Mouse (Mus musculus): ENCODE data around the gene Ripor2. TPM values are rescaled to one million over a fixed set of nuclear protein-coding genes. Genes with fewer than 3 reads are reported as not detected.
"Not testable (repeated sequence)": the region's sequence is repeated elsewhere in the genome, so short reads cannot be mapped to it uniquely, and the experiment has no call there.

Gene Ripor2
- polyA plus RNA-seq, 1 experiment: 34.3 TPM

DNA sequence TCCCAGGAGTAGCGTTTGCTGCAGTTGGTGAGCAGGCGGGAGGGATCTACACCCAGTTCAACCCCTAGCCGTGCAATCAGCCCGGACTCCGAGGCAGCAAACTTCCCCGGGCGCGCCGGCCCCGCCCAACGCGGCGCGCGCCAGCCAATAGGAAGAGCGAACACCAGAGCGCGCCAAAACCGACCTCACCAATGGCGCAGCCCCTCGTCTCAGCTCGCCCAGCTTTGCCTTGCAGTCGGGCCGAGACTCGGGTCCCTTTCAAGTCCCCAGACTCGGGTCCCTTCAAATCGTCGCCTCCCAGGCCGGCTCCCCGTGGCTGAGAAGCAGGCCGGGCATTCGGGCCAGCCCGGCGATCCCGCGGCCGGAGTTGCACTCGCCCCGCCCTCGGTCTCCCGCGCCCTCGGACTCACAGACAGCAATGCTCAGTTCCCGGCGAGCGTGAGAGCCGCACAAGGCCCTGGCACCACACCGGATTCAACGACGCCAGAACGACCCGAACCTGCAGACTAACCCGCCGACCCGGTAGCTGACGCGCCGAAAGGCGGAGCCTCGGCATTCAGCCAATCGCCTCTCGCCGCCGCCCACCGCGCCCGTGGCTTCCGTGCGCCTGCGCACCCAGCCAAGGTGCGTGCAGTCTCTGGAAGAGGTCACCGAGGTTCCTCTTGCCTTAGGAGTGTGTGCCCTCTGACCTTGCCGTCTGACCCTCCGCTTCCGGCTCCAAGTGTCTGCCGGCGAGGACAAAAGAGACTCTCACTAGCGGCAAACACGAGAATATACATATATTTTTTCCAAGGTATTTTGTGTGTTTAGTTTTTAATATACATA, 179.6 kb downstream of the Ripor2 start, which contains the start of gene Gmnn:
Gene Gmnn, minus strand, starts transcription at position 521 of the 825 bp plus-strand sequence.
- no peaks in the 10 kb centered on the region for H3K27me3 ChIP-seq (ENCODE audit: control insufficient read depth, insufficient read depth, low read length)
- H3K27ac ChIP-seq (ENCODE audit: control insufficient read depth, insufficient read depth, low read length): peak within 1 kb of the TSS; percentile 6; the same call in 1 of the 2 replicates
- DNase-seq: peak; percentile 92
- TF ChIP-seq POLR2A (IDR thresholded peaks at IDR 0.05; ENCODE audit: control insufficient read depth, extremely low read depth, insufficient read depth, low read length, poor library complexity) (peak; percentile 71), CTCF (IDR thresholded peaks at IDR 0.05; ENCODE audit: borderline replicate concordance, control insufficient read depth, extremely low read depth, insufficient read depth, low read length, poor library complexity) (0 out of 2 replicates have a peak, but pooled peaks have one; percentile 20)
- peaks cover 13% of the 10 kb centered on the region for H3K36me3 ChIP-seq (ENCODE audit: control insufficient read depth, insufficient read depth, low read length)
- under 1% methylated on average over 79 of the region's 79 CpGs for WGBS
- peak within 1 kb of the TSS; percentile 76 for H3K4me3 ChIP-seq (ENCODE audit: control insufficient read depth, insufficient read depth, low read length)
- H3K4me1 ChIP-seq (replicated peaks; ENCODE audit: control insufficient read depth, insufficient read depth, low read length): peaks cover 12% of the 10 kb centered on the region

DNA sequence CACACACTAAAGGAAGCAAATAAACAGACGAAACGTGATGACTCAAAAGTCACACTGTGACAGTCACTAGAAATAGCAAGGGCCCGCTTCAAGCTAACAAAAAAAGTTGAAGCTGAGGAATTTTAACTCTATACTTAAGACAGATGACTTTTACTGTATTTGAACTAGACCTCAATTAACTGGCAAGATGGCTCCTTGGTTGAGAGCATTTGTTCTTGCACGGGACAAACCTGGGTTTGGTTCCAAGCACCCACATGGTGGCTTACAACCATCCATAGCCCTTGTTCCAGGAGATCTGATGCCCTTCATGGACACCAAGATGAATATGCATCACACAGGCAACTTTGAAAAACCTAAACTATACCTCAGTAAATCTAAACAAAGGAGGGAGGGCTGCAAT, 180.3 kb downstream of the Ripor2 start:
- WGBS: 14% methylated on average over 4 of the region's 4 CpGs
- Histone ChIP-seq H3K4me3 (ENCODE audit: control insufficient read depth, insufficient read depth, low read length) (peak overlapping the region; percentile 76; the same call in 1 of the 2 replicates), H3K27ac (ENCODE audit: control insufficient read depth, insufficient read depth, low read length) (no peak overlapping the region), H3K27me3 (ENCODE audit: control insufficient read depth, insufficient read depth, low read length) (no peaks in the 10 kb centered on the region), H3K36me3 (ENCODE audit: control insufficient read depth, insufficient read depth, low read length) (peaks cover 10% of the 10 kb centered on the region; the same call in 1 of the 2 replicates), H3K4me1 (replicated peaks; ENCODE audit: control insufficient read depth, insufficient read depth, low read length) (peaks cover 12% of the 10 kb centered on the region)
- peak; percentile 10 for DNase-seq
- no peak for TF ChIP-seq CTCF (IDR thresholded peaks at IDR 0.05; ENCODE audit: borderline replicate concordance, control insufficient read depth, extremely low read depth, insufficient read depth, low read length, poor library complexity)
- TF ChIP-seq POLR2A (IDR thresholded peaks at IDR 0.05; ENCODE audit: control insufficient read depth, extremely low read depth, insufficient read depth, low read length, poor library complexity): no peak

DNA sequence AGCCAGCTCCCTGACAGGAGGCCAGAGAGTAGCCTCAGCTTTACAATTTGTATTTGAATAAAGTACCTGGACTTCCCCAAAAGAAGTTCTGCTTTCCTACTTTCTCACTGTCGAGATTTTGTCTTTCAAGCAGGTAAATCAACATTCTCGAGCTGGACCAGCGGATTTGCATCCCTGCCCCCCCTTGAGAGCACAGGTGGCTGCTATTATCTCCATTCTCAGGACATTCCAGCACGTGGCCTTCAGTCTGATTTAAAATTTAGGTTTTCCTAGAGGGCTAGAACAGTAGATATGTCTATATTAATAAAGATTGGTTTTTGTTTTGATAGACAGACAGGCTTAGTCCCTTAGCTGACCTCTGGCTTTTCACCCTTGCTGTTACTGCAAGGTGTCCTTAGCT, 185.8 kb downstream of the Ripor2 start:
- H3K36me3 ChIP-seq (ENCODE audit: control insufficient read depth, insufficient read depth, low read length); DNase-seq; H3K4me1 ChIP-seq (replicated peaks; ENCODE audit: control insufficient read depth, insufficient read depth, low read length); H3K27ac ChIP-seq (ENCODE audit: control insufficient read depth, insufficient read depth, low read length); H3K4me3 ChIP-seq (ENCODE audit: control insufficient read depth, insufficient read depth, low read length); H3K27me3 ChIP-seq (ENCODE audit: control insufficient read depth, insufficient read depth, low read length): not testable (repeated sequence)
- 63% methylated on average over 4 of the region's 4 CpGs for WGBS

DNA sequence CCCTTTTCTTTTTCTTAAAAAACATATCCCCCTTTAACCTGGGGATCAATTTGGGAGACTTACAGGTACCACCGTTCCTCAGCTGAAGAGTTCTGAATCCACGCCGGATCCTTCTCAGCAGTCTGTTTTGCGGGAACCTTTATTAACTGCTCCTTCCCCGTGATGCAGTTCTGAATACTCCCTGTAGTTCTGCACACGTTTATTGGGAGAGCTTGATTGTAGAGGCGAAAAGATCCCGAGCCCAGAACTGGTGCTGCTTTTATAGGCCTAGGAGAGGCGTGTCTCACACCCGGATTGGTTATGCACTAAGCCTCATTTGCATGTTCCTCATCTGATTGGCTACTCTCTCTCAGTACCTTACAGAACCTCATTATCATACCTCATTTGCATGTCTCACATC, 189.5 kb downstream of the Ripor2 start:
- not testable (repeated sequence) for H3K27ac ChIP-seq (ENCODE audit: control insufficient read depth, insufficient read depth, low read length); DNase-seq; H3K36me3 ChIP-seq (ENCODE audit: control insufficient read depth, insufficient read depth, low read length); H3K4me1 ChIP-seq (replicated peaks; ENCODE audit: control insufficient read depth, insufficient read depth, low read length); H3K27me3 ChIP-seq (ENCODE audit: control insufficient read depth, insufficient read depth, low read length); H3K4me3 ChIP-seq (ENCODE audit: control insufficient read depth, insufficient read depth, low read length)
- 97% methylated on average over 10 of the region's 10 CpGs for whole genome bisulfite sequencing

DNA sequence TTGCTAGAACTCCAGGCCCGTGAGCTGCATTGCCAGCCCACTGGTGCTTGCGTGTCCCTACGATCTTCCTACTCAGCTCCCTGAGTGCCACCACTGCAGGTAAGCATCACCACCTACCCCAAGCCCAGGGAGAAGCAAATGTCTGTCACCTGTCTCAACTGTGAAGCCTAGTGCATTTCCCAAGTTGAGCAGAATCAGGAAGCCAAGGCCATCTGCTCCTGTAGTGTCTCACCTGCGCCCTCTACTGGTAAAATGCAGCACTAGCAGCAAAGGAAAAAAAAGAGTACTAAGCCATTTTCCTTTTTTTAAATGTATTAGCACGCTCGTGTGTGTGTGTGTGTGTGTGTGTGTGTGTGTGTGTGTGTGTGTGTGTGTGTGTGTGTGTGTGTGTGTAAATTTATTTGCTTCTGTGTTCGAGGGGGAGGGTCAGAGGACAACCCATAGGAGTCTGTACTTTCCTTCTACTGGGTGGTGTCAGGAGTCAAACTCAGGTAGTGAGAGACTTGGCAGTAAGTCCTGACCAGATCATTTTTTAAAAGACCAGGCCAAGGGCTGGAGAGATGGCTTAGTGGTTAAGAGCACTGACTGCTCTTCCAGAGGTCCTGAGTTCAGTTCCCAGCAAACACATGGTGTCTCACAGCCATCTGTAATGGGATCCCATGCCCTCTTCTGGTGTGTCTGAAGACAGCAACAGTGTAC, 194.3 kb downstream of the Ripor2 start:
- peak; percentile 52 for DNase-seq

DNA sequence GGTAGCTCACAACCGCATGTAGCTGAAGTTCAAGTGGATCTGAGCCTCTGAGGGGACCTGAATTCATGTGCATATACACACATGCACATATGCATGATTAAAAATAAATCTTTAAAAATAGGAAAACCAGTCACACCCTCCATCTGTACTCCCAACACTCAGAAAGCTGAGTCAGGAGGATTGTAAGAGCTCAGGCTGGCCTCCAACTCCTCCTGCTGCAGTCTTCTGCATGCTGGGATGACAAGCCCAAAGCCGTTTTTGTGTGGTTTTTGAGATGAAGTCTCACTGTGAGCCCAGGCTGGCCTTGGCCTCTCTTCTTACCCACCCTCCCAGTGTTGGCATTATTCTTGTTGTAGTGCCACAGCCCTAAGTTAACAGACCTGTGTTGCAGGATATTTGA, 196.0 kb downstream of the Ripor2 start:
- H3K27me3 ChIP-seq (ENCODE audit: control insufficient read depth, insufficient read depth, low read length): no peaks in the 10 kb centered on the region
- peaks cover 12% of the 10 kb centered on the region for H3K4me1 ChIP-seq (replicated peaks; ENCODE audit: control insufficient read depth, insufficient read depth, low read length)
- no peaks in the 10 kb centered on the region for H3K36me3 ChIP-seq (ENCODE audit: control insufficient read depth, insufficient read depth, low read length)
- no peak overlapping the region for H3K27ac ChIP-seq (ENCODE audit: control insufficient read depth, insufficient read depth, low read length)
- no peak for TF ChIP-seq CTCF (IDR thresholded peaks at IDR 0.05; ENCODE audit: borderline replicate concordance, control insufficient read depth, extremely low read depth, insufficient read depth, low read length, poor library complexity)
- no peak for TF ChIP-seq POLR2A (IDR thresholded peaks at IDR 0.05; ENCODE audit: control insufficient read depth, extremely low read depth, insufficient read depth, low read length, poor library complexity)
- no peak overlapping the region for H3K4me3 ChIP-seq (ENCODE audit: control insufficient read depth, insufficient read depth, low read length)
- 66% methylated on average over 2 of the region's 2 CpGs for WGBS
- DNase-seq: no peak

More for the DNA sequence above, 194.3 kb downstream of the Ripor2 start:
- Histone ChIP-seq H3K4me1 (replicated peaks; ENCODE audit: control insufficient read depth, insufficient read depth, low read length) (peaks cover 12% of the 10 kb centered on the region), H3K36me3 (ENCODE audit: control insufficient read depth, insufficient read depth, low read length) (no peaks in the 10 kb centered on the region), H3K4me3 (ENCODE audit: control insufficient read depth, insufficient read depth, low read length) (no peak overlapping the region), H3K27ac (ENCODE audit: control insufficient read depth, insufficient read depth, low read length) (no peak overlapping the region), H3K27me3 (ENCODE audit: control insufficient read depth, insufficient read depth, low read length) (no peaks in the 10 kb centered on the region)
- WGBS: 41% methylated on average over 7 of the region's 7 CpGs
- TF ChIP-seq CTCF (IDR thresholded peaks at IDR 0.05; ENCODE audit: borderline replicate concordance, control insufficient read depth, extremely low read depth, insufficient read depth, low read length, poor library complexity): no peak
- no peak for TF ChIP-seq POLR2A (IDR thresholded peaks at IDR 0.05; ENCODE audit: control insufficient read depth, extremely low read depth, insufficient read depth, low read length, poor library complexity)
